Mouse (Mus musculus): ENCODE measurements at regions not wholly inside any gene's neighbourhood (a gene's known extent, or its start where the extent isn't known, plus 50 kb on each side); places are given as distances from the start of the nearest gene placed in this dataset.

GRCm38 (mm10) chr13:38878718-38879669 is 81.7 kb downstream of the Slc35b3 start:
- Histone ChIP-seq H3K36me3 (ENCODE audit: control insufficient read depth in 1 of 2, insufficient read depth in 2 of 2, low read length in 2 of 2) (no peaks in the 10 kb centered on the region), H3K9ac (ENCODE audit: control insufficient read depth, low read depth, low read length, poor library complexity, severe bottlenecking) (no peak overlapping the region), H3K9me3 (replicated peaks; ENCODE audit: insufficient read depth, low read length) (no peaks in the 10 kb centered on the region), H3K27ac (ENCODE audit: control insufficient read depth, low read depth, low read length) (no peak overlapping the region), H3K79me2 (ENCODE audit: control insufficient read depth, insufficient read depth, low read length, poor library complexity) (no peaks in the 10 kb centered on the region), H3K27me3 (ENCODE audit: control insufficient read depth in 1 of 2, insufficient read depth in 2 of 2, low read length in 2 of 2) (no peaks in the 10 kb centered on the region), H3K4me1 (ENCODE audit: control insufficient read depth in 1 of 2, insufficient read depth in 2 of 2, low read length in 2 of 2) (no peaks in the 10 kb centered on the region), H3K4me3 (ENCODE audit: control insufficient read depth in 1 of 2, insufficient read depth in 1 of 2, low read depth in 2 of 2, low read length in 2 of 2) (no peak overlapping the region)
- TF ChIP-seq KAT2A (conservative IDR thresholded peaks at IDR 0.05; ENCODE audit: low read depth, low read length) (no peak), ZKSCAN1 (IDR thresholded peaks at IDR 0.05; ENCODE audit: low read depth, low read length) (no peak), MXI1 (IDR thresholded peaks at IDR 0.05; ENCODE audit: low read depth, low read length) (no peak), ETS1 (IDR thresholded peaks at IDR 0.05; ENCODE audit: low read depth, low read length) (no peak)
- no peak for DNase-seq (ENCODE audit: low read depth, low spot score)

GRCm38 (mm10) chr13:38875923-38876322 is 84.8 kb downstream of the Slc35b3 start:
- TF ChIP-seq ZNF384 (IDR thresholded peaks at IDR 0.05; ENCODE audit: low read depth, low read length) = no peak
- TF ChIP-seq ZMIZ1 (IDR thresholded peaks at IDR 0.05; ENCODE audit: low read depth, low read length) = no peak
- TF ChIP-seq TBP (IDR thresholded peaks at IDR 0.05; ENCODE audit: low read depth, low read length) = no peak
- TF ChIP-seq MAX (IDR thresholded peaks at IDR 0.05; ENCODE audit: low read length) = no peak
- no peak for TF ChIP-seq RCOR1 (IDR thresholded peaks at IDR 0.05; ENCODE audit: low read depth, low read length)
- no peak for TF ChIP-seq HCFC1 (IDR thresholded peaks at IDR 0.05; ENCODE audit: low read depth, low read length)
- no peak for TF ChIP-seq TCF12 (IDR thresholded peaks at IDR 0.05; ENCODE audit: low read depth, low read length)
- no peak for TF ChIP-seq E2F4 (IDR thresholded peaks at IDR 0.05; ENCODE audit: borderline replicate concordance, low read depth, low read length)
- no peak for TF ChIP-seq GABPA (IDR thresholded peaks at IDR 0.05; ENCODE audit: low read depth, low read length)
- TF ChIP-seq SMC3 (IDR thresholded peaks at IDR 0.05; ENCODE audit: low read depth, low read length) = no peak
- TF ChIP-seq CTCF (IDR thresholded peaks at IDR 0.05 in 2 of 3, conservative IDR thresholded peaks at IDR 0.05 in 1 of 3; ENCODE audit: control insufficient read depth in 1 of 3, insufficient read depth in 1 of 3, low read depth in 2 of 3, low read length in 3 of 3, poor library complexity in 1 of 3, severe bottlenecking in 1 of 3) = no peak
- TF ChIP-seq MXI1 (IDR thresholded peaks at IDR 0.05; ENCODE audit: low read depth, low read length) = no peak
- TF ChIP-seq TAL1 (IDR thresholded peaks at IDR 0.05; ENCODE audit: low read length) = no peak
- TF ChIP-seq MAZ (IDR thresholded peaks at IDR 0.05; ENCODE audit: low read depth, low read length) = no peak
- no peak for DNase-seq (ENCODE audit: low read depth, low spot score)
- H3K27me3 ChIP-seq (ENCODE audit: control insufficient read depth in 1 of 2, insufficient read depth in 2 of 2, low read length in 2 of 2) = no peaks in the 10 kb centered on the region
- H3K9me3 ChIP-seq (replicated peaks; ENCODE audit: insufficient read depth, low read length) = no peaks in the 10 kb centered on the region
- no peak overlapping the region for H3K27ac ChIP-seq (ENCODE audit: control insufficient read depth, low read depth, low read length)
- H3K36me3 ChIP-seq (ENCODE audit: control insufficient read depth in 1 of 2, insufficient read depth in 2 of 2, low read length in 2 of 2) = no peaks in the 10 kb centered on the region
- no peak overlapping the region for H3K9ac ChIP-seq (ENCODE audit: control insufficient read depth, low read depth, low read length, poor library complexity, severe bottlenecking)
- H3K4me1 ChIP-seq (ENCODE audit: control insufficient read depth in 1 of 2, insufficient read depth in 2 of 2, low read length in 2 of 2) = no peaks in the 10 kb centered on the region
- H3K79me2 ChIP-seq (ENCODE audit: control insufficient read depth, insufficient read depth, low read length, poor library complexity) = no peaks in the 10 kb centered on the region
- no peak overlapping the region for H3K4me3 ChIP-seq (ENCODE audit: control insufficient read depth in 1 of 2, insufficient read depth in 1 of 2, low read depth in 2 of 2, low read length in 2 of 2)
